Mouse (Mus musculus) brain, embryonic 14.5 days (tissue): ENCODE results near the gene Wdr20.

ENCODE experiments used
- CTCF ChIP-seq: fragments of 200-500 bp; IDR thresholded peaks from 2 replicates; pipeline ENCODE4 v1.5.1; 2012; ENCODE audit warnings: inconsistent platforms, mild to moderate bottlenecking, moderate library complexity, borderline replicate concordance; ENCODE audit not compliant: insufficient read depth, insufficient read length; ENCODE audit errors: extremely low read depth
- POLR2A ChIP-seq: fragments of 200-500 bp; IDR thresholded peaks from 2 replicates; pipeline ENCODE4 v1.6.1; 2012; ENCODE audit warnings: mild to moderate bottlenecking, inconsistent platforms, borderline replicate concordance; ENCODE audit not compliant: poor library complexity, insufficient read depth, insufficient read length, severe bottlenecking; ENCODE audit errors: extremely low read depth

- no peak for TF ChIP-seq CTCF
- TF ChIP-seq POLR2A, result no peak
Measured at GRCm38 (mm10) chr12:110699171-110699547, 38.6 kb upstream of the Wdr20 start.
